Mouse (Mus musculus): ENCODE measurements at regions not wholly inside any gene's neighbourhood (a gene's known extent, or its start where the extent isn't known, plus 50 kb on each side); places are given as distances from the start of the nearest gene placed in this dataset.

DNA sequence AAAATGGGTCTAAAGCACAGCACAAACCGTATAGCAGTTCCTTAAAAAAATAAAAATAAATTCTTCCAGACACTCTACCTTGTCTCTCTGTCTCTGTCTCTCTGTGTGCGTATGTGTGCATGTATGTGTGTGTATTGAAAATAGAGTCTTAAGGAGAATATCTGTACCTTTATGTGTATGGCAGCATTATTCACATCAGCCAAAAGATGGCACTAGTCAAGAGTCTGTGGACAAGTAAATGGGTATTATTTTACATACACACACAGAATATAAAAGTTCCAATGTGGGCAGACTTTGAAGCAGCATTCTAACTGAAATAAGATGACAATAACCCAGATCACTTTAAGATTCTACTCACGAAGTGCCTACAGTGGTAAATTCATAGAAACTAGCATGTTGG lies 249.3 kb downstream of the Tex13c3 start:
- 0 out of 2 replicates have a peak, but pooled peaks have one; percentile 5 for TF ChIP-seq CTCF (IDR thresholded peaks at IDR 0.05; ENCODE audit: low read depth, low read length)
- no peak for TF ChIP-seq POLR2A (IDR thresholded peaks at IDR 0.05; ENCODE audit: extremely low read depth, insufficient read depth, low read length)

Data from liver, adult 2 months (tissue).